Mouse (Mus musculus) heart, postnatal 0 days (tissue): Measurements from ENCODE around the gene Prim1. TPM values are rescaled to one million over a fixed set of nuclear protein-coding genes. Genes with fewer than 3 reads are reported as not detected.
"Not testable (repeated sequence)": the region's sequence is repeated elsewhere in the genome, so short reads cannot be mapped to it uniquely, and the experiment has no call there.

Source experiments
- ATAC-seq: fragments of 200-750 bp; cut with Nextera tagmentation; 2 replicates; pipeline ENCODE4 v1.8.0; 2017; ENCODE audit warnings: low read depth, moderate number of reproducible peaks, moderate library complexity; ENCODE audit not compliant: insufficient read depth
- DNase-seq: peaks from one replicate; pipeline ENCODE4 v3.0.0-alpha.2; 2016; ENCODE audit warnings: low spot score
- H3K27ac ChIP-seq: fragments of 300-500 bp; sonication (generic); 2 replicates; pipeline ENCODE4 v1.5.1; 2014; ENCODE audit warnings: low read depth, mild to moderate bottlenecking
- H3K27me3 ChIP-seq: fragments of 300-500 bp; sonication (generic); 2 replicates; pipeline ENCODE4 v1.6.1; 2014; ENCODE audit warnings: low read length, mixed read lengths; ENCODE audit not compliant: control insufficient read depth, insufficient read depth
- H3K36me3 ChIP-seq: fragments of 300-500 bp; sonication (generic); replicated peaks from 2 replicates; pipeline ENCODE4 v1.6.1; 2014; ENCODE audit warnings: low read length, mixed read lengths; ENCODE audit not compliant: control insufficient read depth, insufficient read depth
- H3K4me1 ChIP-seq: fragments of 300-500 bp; sonication (generic); 2 replicates; pipeline ENCODE4 v1.6.1; 2014; ENCODE audit warnings: antibody characterized with exemption; ENCODE audit not compliant: control insufficient read depth, insufficient read depth
- H3K4me2 ChIP-seq: fragments of 300-500 bp; sonication (generic); 2 replicates; pipeline ENCODE4 v1.6.1; 2014; ENCODE audit warnings: low read depth, mild to moderate bottlenecking, low read length, moderate library complexity
- H3K4me3 ChIP-seq: fragments of 300-500 bp; sonication (generic); 2 replicates; pipeline ENCODE4 v1.5.1; 2014; ENCODE audit warnings: low read depth, low read length
- H3K9ac ChIP-seq: fragments of 300-500 bp; sonication (generic); replicated peaks from 2 replicates; pipeline ENCODE4 v1.6.1; 2014; ENCODE audit warnings: low read depth, low read length, mixed read lengths
- H3K9me3 ChIP-seq: fragments of 300-500 bp; sonication (generic); replicated peaks from 2 replicates; pipeline ENCODE4 v1.6.1; 2016; ENCODE audit warnings: low read length; ENCODE audit not compliant: control insufficient read depth
- CTCF ChIP-seq: IDR thresholded peaks from 2 replicates; pipeline ENCODE4 v1.5.1; 2016; ENCODE audit warnings: antibody characterized with exemption, control low read depth, low read depth
- EP300 ChIP-seq: IDR thresholded peaks from 2 replicates; pipeline ENCODE4 v1.6.1; 2016; ENCODE audit warnings: antibody characterized with exemption, low read depth
- WGBS: fragments of 180-500 bp; shearing (Covaris S2); extraction: QIAGEN DNeasy Blood & Tissue Kit; methylation state at CpG from one replicate; pipeline ENCODE4 v1.1.7; 2014; 5-methylcytosine and 5-hydroxymethylcytosine counted together
- polyA plus RNA-seq: library from polyadenylated mRNA; unstranded; fragments of >200 nt; fragmentation: Nextera tagmentation; extraction: Ambion mirVana; gene quantifications from 2 replicates; pipeline ENCODE4 v1.2.1, GENCODE M21; 2015
- total RNA-seq: library from RNA; depleted of rRNA; stranded (reverse); fragments of >200 nt; gene quantifications from 2 replicates; pipeline ENCODE4 v1.2.3, GENCODE M21; 2014; ENCODE audit warnings: low replicate concordance; rRNA removed

Prim1 gene
- total and polyA plus RNA-seq, 2 experiments from 2014 or later: 16.1 to 21.1 TPM

DNA sequence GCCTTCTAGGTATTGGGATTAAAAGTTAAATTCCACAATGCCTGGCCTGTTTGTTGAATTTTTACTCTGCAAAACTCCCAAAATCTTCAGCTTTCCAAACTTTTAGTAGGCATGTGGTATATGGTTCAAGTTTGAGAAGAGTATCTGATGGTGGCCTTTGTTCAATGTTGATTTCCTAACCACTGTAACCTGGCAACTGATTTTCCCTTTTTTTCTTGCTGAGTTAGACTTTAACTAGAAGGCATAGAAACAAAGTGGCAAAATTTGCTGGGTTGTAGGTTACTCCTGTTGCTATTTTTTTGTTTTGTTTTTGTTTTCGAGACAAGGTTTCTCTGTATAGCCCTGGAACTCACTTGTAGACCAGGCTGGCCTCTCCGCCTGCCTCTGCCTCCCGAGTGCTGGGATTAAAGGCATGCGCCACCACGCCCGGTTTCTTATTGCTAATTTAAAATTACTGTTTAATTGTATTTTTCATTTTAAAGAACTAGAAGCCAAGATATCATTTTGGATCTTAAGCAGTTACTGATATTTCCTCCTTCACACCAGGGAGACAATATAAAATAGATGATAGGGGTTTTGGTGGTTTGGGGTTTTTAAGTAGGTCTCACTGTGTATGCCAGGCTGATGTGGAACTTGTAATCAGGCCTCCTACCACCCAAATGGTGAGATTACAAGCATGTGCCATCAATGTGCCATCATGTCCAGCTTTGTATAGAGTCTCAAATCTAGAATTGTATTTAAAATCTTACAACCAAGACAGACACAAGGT is 47.4 kb downstream of the Prim1 start:
- TF ChIP-seq EP300 (no peak), CTCF (no peak)
- H3K4me1 ChIP-seq: peaks cover 9% of the 10 kb centered on the region
- no peak overlapping the region for H3K4me2 ChIP-seq
- 0 out of 2 replicates have a peak, but pooled peaks cover 4% of the 10 kb centered on the region for H3K36me3 ChIP-seq
- H3K4me3 ChIP-seq: no peak overlapping the region
- no peak overlapping the region for H3K9ac ChIP-seq
- no peak overlapping the region for H3K27ac ChIP-seq
- no peaks in the 10 kb centered on the region for H3K9me3 ChIP-seq
- ATAC-seq (no peak), DNase-seq (no peak)
- WGBS: 86% methylated on average over 6 of the region's 6 CpGs
- H3K27me3 ChIP-seq: no peaks in the 10 kb centered on the region

DNA sequence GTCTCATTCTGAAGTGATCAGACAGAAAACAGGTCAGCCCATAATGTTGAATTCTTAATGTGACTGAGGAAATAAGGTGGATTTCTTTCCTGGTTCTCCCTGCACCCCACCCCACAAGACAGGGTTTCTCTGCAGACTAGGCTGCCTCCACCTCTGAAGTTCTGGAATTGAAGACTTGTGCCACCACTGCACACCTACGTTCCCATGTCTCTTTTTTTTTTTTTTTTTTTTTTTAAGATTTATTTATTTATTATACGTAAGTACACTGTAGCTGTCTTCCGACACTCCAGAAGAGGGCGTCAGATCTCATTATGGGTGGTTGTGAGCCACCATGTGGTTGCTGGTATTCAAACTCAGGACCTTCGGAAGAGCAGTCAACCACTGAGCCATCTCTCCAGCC is 51.1 kb downstream of the Prim1 start:
- Histone ChIP-seq H3K27ac (no peak overlapping the region), H3K4me2 (no peak overlapping the region), H3K4me1 (peaks cover under 1% of the 10 kb centered on the region), H3K9ac (no peak overlapping the region), H3K36me3 (peaks cover 22% of the 10 kb centered on the region), H3K27me3 (no peaks in the 10 kb centered on the region), H3K4me3 (no peak overlapping the region), H3K9me3 (no peaks in the 10 kb centered on the region)
- WGBS: 82% methylated on average over 5 of the region's 5 CpGs
- ATAC-seq (no peak), DNase-seq (no peak)
- no peak for TF ChIP-seq EP300
- no peak for TF ChIP-seq CTCF

DNA sequence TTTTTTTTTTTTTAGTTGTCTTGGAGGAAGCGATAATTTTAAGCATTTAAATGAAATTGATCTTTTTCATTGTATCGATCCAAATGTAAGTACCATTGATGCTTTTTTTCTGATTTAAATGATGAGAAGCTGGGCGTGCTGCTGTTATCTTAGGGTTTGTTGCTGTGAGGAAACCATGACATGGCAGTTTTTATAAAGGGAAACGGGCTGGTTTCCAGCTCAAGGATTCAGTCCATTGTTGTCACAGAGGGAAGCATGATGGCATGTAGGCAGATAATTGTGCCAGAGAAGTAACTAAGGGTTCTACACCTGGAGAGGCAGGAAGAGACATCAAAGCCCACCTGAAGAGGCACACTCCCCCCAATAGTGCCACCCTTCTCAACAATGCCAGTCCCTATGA is 54.2 kb downstream of the Prim1 start:
- Histone ChIP-seq H3K9ac (no peak overlapping the region), H3K4me3 (no peak overlapping the region), H3K4me2 (no peak overlapping the region), H3K9me3 (no peaks in the 10 kb centered on the region), H3K27me3 (no peaks in the 10 kb centered on the region), H3K4me1 (no peaks in the 10 kb centered on the region; the same call in 1 of the 2 replicates), H3K27ac (no peak overlapping the region), H3K36me3 (peaks cover 47% of the 10 kb centered on the region)
- no peak for ATAC-seq
- DNase-seq: peak; percentile 5
- TF ChIP-seq EP300 (no peak), CTCF (no peak)
- WGBS: 66% methylated on average over 4 of the region's 4 CpGs

DNA sequence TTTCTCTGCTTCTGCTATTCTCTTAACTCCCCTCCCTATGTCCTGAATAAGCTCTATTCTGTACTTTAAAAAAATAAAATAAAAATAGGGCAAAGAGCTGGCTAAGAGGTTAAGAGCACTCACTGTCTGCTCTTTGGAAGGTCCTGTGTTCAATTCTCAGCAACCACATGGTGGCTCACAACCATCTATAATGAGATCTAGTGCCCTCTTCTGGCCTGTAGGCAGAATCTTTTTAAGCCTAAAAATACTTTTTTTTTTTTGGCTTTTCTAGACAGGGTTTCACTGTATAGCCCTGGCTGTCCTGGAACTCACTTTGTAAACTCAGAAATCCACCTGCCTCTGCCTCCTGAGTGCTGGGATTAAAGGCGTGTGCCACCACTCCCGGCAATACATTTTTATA is 55.5 kb downstream of the Prim1 start:
- H3K4me1 ChIP-seq, DNase-seq, H3K4me3 ChIP-seq, H3K27me3 ChIP-seq, H3K9me3 ChIP-seq, H3K4me2 ChIP-seq, ATAC-seq, H3K27ac ChIP-seq, H3K9ac ChIP-seq: not testable (repeated sequence)
- 89% methylated on average over 2 of the region's 2 CpGs for WGBS
- H3K36me3 ChIP-seq: peaks cover 49% of the 10 kb centered on the region

DNA sequence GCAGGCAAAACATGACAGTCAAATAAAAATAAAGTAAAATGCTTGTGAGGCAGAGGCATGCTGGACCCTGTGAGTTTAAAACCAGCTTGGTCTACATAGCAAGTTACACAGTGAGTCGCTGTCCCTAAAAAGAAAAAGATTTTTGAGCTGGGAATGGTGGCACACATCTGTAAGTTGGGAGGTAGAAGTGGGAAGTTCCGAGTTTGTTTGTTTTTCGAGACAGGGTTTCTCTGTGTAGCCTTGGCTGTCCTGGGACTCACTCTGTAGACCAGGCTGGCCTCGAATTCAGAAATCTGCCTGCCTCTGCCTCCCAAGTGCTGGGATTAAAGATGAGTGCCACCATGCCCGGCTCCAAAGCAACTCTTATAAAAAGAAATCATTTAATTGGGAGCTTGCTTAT is 63.3 kb downstream of the Prim1 start:
- not testable (repeated sequence) for H3K27ac ChIP-seq, H3K4me1 ChIP-seq, H3K9ac ChIP-seq, H3K4me3 ChIP-seq, ATAC-seq, DNase-seq, H3K9me3 ChIP-seq, H3K27me3 ChIP-seq, H3K4me2 ChIP-seq
- peaks cover 19% of the 10 kb centered on the region for H3K36me3 ChIP-seq
- 81% methylated on average over 5 of the region's 5 CpGs for WGBS

Other genes starting within 250 kb of the Prim1 start
- 0.04 and 0.27 TPM in 2 replicates for gene Rdh9, start 238.8 kb upstream of the Prim1 start, total RNA-seq
- 0.34 TPM in 1 of 2 replicates, not detected in the other for gene Rdh9, start 238.8 kb upstream of the Prim1 start, polyA plus RNA-seq
- gene Rdh16, start 214.0 kb upstream of the Prim1 start, total RNA-seq: not detected in 2 replicates
- gene Rdh16, start 214.0 kb upstream of the Prim1 start, polyA plus RNA-seq: not detected in 2 replicates
- gene Rdh19, start 165.2 kb upstream of the Prim1 start, total RNA-seq: not detected in 2 replicates
- not detected in 2 replicates for gene Rdh19, start 165.2 kb upstream of the Prim1 start, polyA plus RNA-seq
- gene Rdh16f2, start 148.7 kb upstream of the Prim1 start, total RNA-seq: not detected in 2 replicates
- not detected in 2 replicates for gene Rdh16f2, start 148.7 kb upstream of the Prim1 start, polyA plus RNA-seq
- gene Rdh7, start 126.4 kb upstream of the Prim1 start, total RNA-seq: 0.46 TPM in 1 of 2 replicates, not detected in the other
- not detected in 2 replicates for gene Rdh7, start 126.4 kb upstream of the Prim1 start, polyA plus RNA-seq
- gene Sdr9c7, start 116.7 kb upstream of the Prim1 start, total RNA-seq: not detected in 2 replicates
- not detected in 2 replicates for gene Sdr9c7, start 116.7 kb upstream of the Prim1 start, polyA plus RNA-seq
- not detected in 2 replicates for gene Hsd17b6, start 7.6 kb upstream of the Prim1 start, total RNA-seq
- not detected in 2 replicates for gene Hsd17b6, start 7.6 kb upstream of the Prim1 start, polyA plus RNA-seq
- gene Naca, start 20.4 kb downstream of the Prim1 start, total RNA-seq: 307 and 346 TPM in 2 replicates
- 370 and 382 TPM in 2 replicates for gene Naca, start 20.4 kb downstream of the Prim1 start, polyA plus RNA-seq
- 48.4 and 59.2 TPM in 2 replicates for gene Ptges3, start 43.8 kb downstream of the Prim1 start, total RNA-seq
- 209 and 211 TPM in 2 replicates for gene Ptges3, start 43.8 kb downstream of the Prim1 start, polyA plus RNA-seq
- 19,517 and 23,614 TPM in 2 replicates for gene Atp5b, start 68.1 kb downstream of the Prim1 start, total RNA-seq
- 9,758 and 9,784 TPM in 2 replicates for gene Atp5b, start 68.1 kb downstream of the Prim1 start, polyA plus RNA-seq
- gene Baz2a, start 76.4 kb downstream of the Prim1 start, total RNA-seq: 15.8 and 16.7 TPM in 2 replicates
- gene Baz2a, start 76.4 kb downstream of the Prim1 start, polyA plus RNA-seq: 7.2 and 7.7 TPM in 2 replicates
- 41.9 and 59.4 TPM in 2 replicates for gene Rbms2, start 165.1 kb downstream of the Prim1 start, total RNA-seq
- 29.0 and 29.9 TPM in 2 replicates for gene Rbms2, start 165.1 kb downstream of the Prim1 start, polyA plus RNA-seq
- gene Gls2, start 179.3 kb downstream of the Prim1 start, total RNA-seq: not detected in 2 replicates
- gene Gls2, start 179.3 kb downstream of the Prim1 start, polyA plus RNA-seq: 0.14 and 0.33 TPM in 2 replicates
- gene Spryd4, start 196.6 kb downstream of the Prim1 start, total RNA-seq: 83.9 and 93.1 TPM in 2 replicates
- 45.8 and 50.1 TPM in 2 replicates for gene Spryd4, start 196.6 kb downstream of the Prim1 start, polyA plus RNA-seq
- not detected in 2 replicates for gene Mip, start 210.7 kb downstream of the Prim1 start, total RNA-seq
- not detected in 2 replicates for gene Mip, start 210.7 kb downstream of the Prim1 start, polyA plus RNA-seq
- gene Timeless, start 216.9 kb downstream of the Prim1 start, total RNA-seq: 7.9 and 15.2 TPM in 2 replicates
- gene Timeless, start 216.9 kb downstream of the Prim1 start, polyA plus RNA-seq: 10.5 and 11.1 TPM in 2 replicates
- gene Apon, start 238.9 kb downstream of the Prim1 start, total RNA-seq: not detected in 2 replicates
- 0.14 TPM in 1 of 2 replicates, not detected in the other for gene Apon, start 238.9 kb downstream of the Prim1 start, polyA plus RNA-seq